Mouse (Mus musculus) liver, embryonic 15.5 days (tissue): ENCODE measurements around the gene Trim80. TPM values are rescaled to one million over a fixed set of nuclear protein-coding genes. Genes with fewer than 3 reads are reported as not detected.

ENCODE experiments used
- ATAC-seq: fragments of 200-750 bp; cut with Nextera tagmentation; 2 replicates; pipeline ENCODE4 v1.8.0; 2017; ENCODE audit warnings: moderate number of reproducible peaks, mild to moderate bottlenecking, moderate library complexity; ENCODE audit not compliant: insufficient read depth
- H3K27ac ChIP-seq: fragments of 300-500 bp; sonication (generic); replicated peaks from 2 replicates; pipeline ENCODE4 v1.5.1; 2015; ENCODE audit warnings: mild to moderate bottlenecking, inconsistent platforms
- H3K27me3 ChIP-seq: fragments of 300-500 bp; sonication (generic); 2 replicates; pipeline ENCODE4 v1.6.1; 2015; ENCODE audit warnings: mild to moderate bottlenecking, inconsistent platforms
- H3K36me3 ChIP-seq: fragments of 300-500 bp; sonication (generic); replicated peaks from 2 replicates; pipeline ENCODE4 v1.6.1; 2015; ENCODE audit warnings: moderate library complexity, mild to moderate bottlenecking, inconsistent platforms
- H3K4me1 ChIP-seq: fragments of 300-500 bp; sonication (generic); replicated peaks from 2 replicates; pipeline ENCODE4 v1.6.1; 2015; ENCODE audit warnings: inconsistent platforms
- H3K4me2 ChIP-seq: fragments of 300-500 bp; sonication (generic); 2 replicates; pipeline ENCODE4 v1.6.1; 2015; ENCODE audit warnings: moderate library complexity, mild to moderate bottlenecking, inconsistent platforms
- H3K4me3 ChIP-seq: fragments of 300-500 bp; sonication (generic); replicated peaks from 2 replicates; pipeline ENCODE4 v1.5.1; 2015; ENCODE audit warnings: mild to moderate bottlenecking, inconsistent platforms
- H3K9ac ChIP-seq: fragments of 300-500 bp; sonication (generic); 2 replicates; pipeline ENCODE4 v1.6.1; 2015; ENCODE audit warnings: moderate library complexity, mild to moderate bottlenecking, inconsistent platforms
- H3K9me3 ChIP-seq: fragments of 300-500 bp; sonication (generic); replicated peaks from 2 replicates; pipeline ENCODE4 v1.6.1; 2016; ENCODE audit warnings: inconsistent platforms
- WGBS: fragments of 180-500 bp; shearing (Covaris S2); methylation state at CpG from one replicate; pipeline ENCODE4 v1.1.7; 2015; ENCODE audit warnings: mixed read lengths; ENCODE audit not compliant: insufficient replicate concordance; 5-methylcytosine and 5-hydroxymethylcytosine counted together
- polyA plus RNA-seq: library from polyadenylated mRNA; unstranded; fragments of >200 nt; fragmentation: Nextera tagmentation; extraction: Ambion mirVana; gene quantifications from 2 replicates; pipeline ENCODE4 v1.2.1, GENCODE M21; 2015

The Trim80 gene
- polyA plus RNA-seq, 1 experiment from 2014 or later: 0.55 TPM

- 82% methylated on average over 6 of the region's 6 CpGs for WGBS
- Histone ChIP-seq H3K4me1 (peaks cover 18% of the 10 kb centered on the region), H3K9ac (no peak overlapping the region)
These were observed 9.8 kb upstream of the Trim80 start for GRCm38 (mm10) chr11:115430561-115430960.

GRCm38 (mm10) chr11:115432814-115433213 is 7.5 kb upstream of the Trim80 start:
- peaks cover 37% of the 10 kb centered on the region for H3K36me3 ChIP-seq
- no peak overlapping the region for H3K4me3 ChIP-seq
- peak overlapping the region; percentile 55; the same call in 1 of the 2 replicates for H3K27ac ChIP-seq
- ATAC-seq: peak; percentile 33
- H3K9me3 ChIP-seq: no peaks in the 10 kb centered on the region
- WGBS: 57% methylated on average over 4 of the region's 4 CpGs
- H3K27me3 ChIP-seq: peaks cover 34% of the 10 kb centered on the region
- no peak overlapping the region for H3K4me2 ChIP-seq
- H3K4me1 ChIP-seq: peaks cover 29% of the 10 kb centered on the region
- no peak overlapping the region for H3K9ac ChIP-seq

More at GRCm38 (mm10) chr11:115430561-115430960, 9.8 kb upstream of the Trim80 start:
- peaks cover 52% of the 10 kb centered on the region for H3K36me3 ChIP-seq
- no peak overlapping the region for H3K27ac ChIP-seq
- H3K27me3 ChIP-seq: peaks cover 12% of the 10 kb centered on the region
- H3K9me3 ChIP-seq: no peaks in the 10 kb centered on the region
- no peak for ATAC-seq
- no peak overlapping the region for H3K4me3 ChIP-seq
- H3K4me2 ChIP-seq: no peak overlapping the region

GRCm38 (mm10) chr11:115433342-115433741 is 7.0 kb upstream of the Trim80 start:
- Histone ChIP-seq H3K9me3 (no peaks in the 10 kb centered on the region), H3K36me3 (peaks cover 36% of the 10 kb centered on the region), H3K4me2 (no peak overlapping the region), H3K9ac (no peak overlapping the region), H3K27ac (peak overlapping the region; percentile 55), H3K27me3 (peaks cover 34% of the 10 kb centered on the region), H3K4me1 (peaks cover 26% of the 10 kb centered on the region), H3K4me3 (no peak overlapping the region)
- WGBS: 68% methylated on average over 6 of the region's 6 CpGs
- no peak for ATAC-seq

- 6% methylated on average over 31 of the region's 31 CpGs for WGBS
- Histone ChIP-seq H3K36me3 (peaks cover 14% of the 10 kb centered on the region), H3K27me3 (peaks cover 34% of the 10 kb centered on the region), H3K4me2 (peak overlapping the region; percentile 53), H3K9ac (no peak overlapping the region), H3K9me3 (no peaks in the 10 kb centered on the region), H3K4me1 (peaks cover 26% of the 10 kb centered on the region), H3K27ac (no peak overlapping the region), H3K4me3 (0 out of 2 replicates have a peak overlapping the region, but pooled peaks have one; percentile 10)
- ATAC-seq: no peak
These were observed 4.6 kb upstream of the Trim80 start for GRCm38 (mm10) chr11:115435596-115436337.

- H3K9me3 ChIP-seq: no peaks in the 10 kb centered on the region
- no peak overlapping the region for H3K9ac ChIP-seq
- H3K27ac ChIP-seq: no peak overlapping the region
- H3K4me2 ChIP-seq: no peak overlapping the region
- H3K27me3 ChIP-seq: peaks cover 37% of the 10 kb centered on the region
- H3K4me1 ChIP-seq: peaks cover 26% of the 10 kb centered on the region
- no peak for ATAC-seq
- WGBS: 59% methylated on average over 5 of the region's 5 CpGs
- H3K4me3 ChIP-seq: no peak overlapping the region
- H3K36me3 ChIP-seq: no peaks in the 10 kb centered on the region
These were observed 2.7 kb upstream of the Trim80 start for GRCm38 (mm10) chr11:115437571-115438122.

GRCm38 (mm10) chr11:115439326-115439725 is 1.0 kb upstream of the Trim80 start:
- ATAC-seq: no peak
- H3K9ac ChIP-seq: no peak overlapping the region
- H3K4me1 ChIP-seq: peaks cover 19% of the 10 kb centered on the region
- H3K4me2 ChIP-seq: no peak overlapping the region
- peaks cover 37% of the 10 kb centered on the region for H3K27me3 ChIP-seq
- H3K9me3 ChIP-seq: no peaks in the 10 kb centered on the region
- no peak overlapping the region for H3K4me3 ChIP-seq
- H3K36me3 ChIP-seq: no peaks in the 10 kb centered on the region
- no peak overlapping the region for H3K27ac ChIP-seq
- WGBS: 55% methylated on average over 3 of the region's 3 CpGs

GRCm38 (mm10) chr11:115441417-115441816 is 1.1 kb downstream of the Trim80 start:
- Histone ChIP-seq H3K36me3 (no peaks in the 10 kb centered on the region), H3K9me3 (no peaks in the 10 kb centered on the region), H3K4me1 (peaks cover 14% of the 10 kb centered on the region), H3K4me3 (no peak overlapping the region), H3K27me3 (peaks cover 17% of the 10 kb centered on the region), H3K9ac (no peak overlapping the region), H3K27ac (no peak overlapping the region), H3K4me2 (no peak overlapping the region)
- 55% methylated on average over 15 of the region's 15 CpGs for WGBS
- ATAC-seq: no peak

GRCm38 (mm10) chr11:115446906-115447305 is 6.6 kb downstream of the Trim80 start:
- Histone ChIP-seq H3K4me3 (no peak overlapping the region), H3K4me1 (peaks cover 15% of the 10 kb centered on the region), H3K27me3 (no peaks in the 10 kb centered on the region; the same call in 1 of the 2 replicates), H3K4me2 (peak overlapping the region; percentile 31), H3K9ac (no peak overlapping the region), H3K27ac (peak overlapping the region; percentile 68), H3K36me3 (no peaks in the 10 kb centered on the region), H3K9me3 (no peaks in the 10 kb centered on the region)
- ATAC-seq: no peak
- WGBS: 36% methylated on average over 3 of the region's 3 CpGs

GRCm38 (mm10) chr11:115447321-115447885 is 7.1 kb downstream of the Trim80 start:
- ATAC-seq: no peak
- H3K36me3 ChIP-seq: no peaks in the 10 kb centered on the region
- H3K4me3 ChIP-seq: peak overlapping the region; percentile 12; the same call in 1 of the 2 replicates
- peak overlapping the region; percentile 68 for H3K27ac ChIP-seq
- H3K4me1 ChIP-seq: peaks cover 15% of the 10 kb centered on the region
- WGBS: 65% methylated on average over 11 of the region's 11 CpGs
- peak overlapping the region; percentile 31 for H3K4me2 ChIP-seq
- no peak overlapping the region for H3K9ac ChIP-seq
- no peaks in the 10 kb centered on the region; the same call in 1 of the 2 replicates for H3K27me3 ChIP-seq
- H3K9me3 ChIP-seq: no peaks in the 10 kb centered on the region

- H3K4me3 ChIP-seq: peak overlapping the region; percentile 12; the same call in 1 of the 2 replicates
- H3K4me2 ChIP-seq: peak overlapping the region; percentile 28; the same call in 1 of the 2 replicates
- H3K9ac ChIP-seq: no peak overlapping the region
- H3K9me3 ChIP-seq: no peaks in the 10 kb centered on the region
- H3K4me1 ChIP-seq: peaks cover 15% of the 10 kb centered on the region
- H3K27me3 ChIP-seq: no peaks in the 10 kb centered on the region; the same call in 1 of the 2 replicates
- WGBS: 71% methylated on average over 16 of the region's 16 CpGs
- peak overlapping the region; percentile 69 for H3K27ac ChIP-seq
- no peaks in the 10 kb centered on the region for H3K36me3 ChIP-seq
- peak; percentile 56; the same call in 1 of the 2 replicates for ATAC-seq
These were observed 7.7 kb downstream of the Trim80 start for GRCm38 (mm10) chr11:115448075-115448474.

GRCm38 (mm10) chr11:115448998-115449397 is 8.7 kb downstream of the Trim80 start:
- Histone ChIP-seq H3K4me2 (0 out of 2 replicates have a peak overlapping the region, but pooled peaks have one; percentile 5), H3K9ac (no peak overlapping the region), H3K36me3 (no peaks in the 10 kb centered on the region), H3K27me3 (no peaks in the 10 kb centered on the region; the same call in 1 of the 2 replicates), H3K4me1 (peaks cover 18% of the 10 kb centered on the region), H3K4me3 (no peak overlapping the region), H3K27ac (peak overlapping the region; percentile 69), H3K9me3 (no peaks in the 10 kb centered on the region)
- WGBS: 53% methylated on average over 7 of the region's 7 CpGs
- ATAC-seq: no peak; the same call in 1 of the 2 replicates
